Mouse (Mus musculus): ENCODE measurements at regions not wholly inside any gene's neighbourhood (a gene's known extent, or its start where the extent isn't known, plus 50 kb on each side); places are given as distances from the start of the nearest gene placed in this dataset.

DNA sequence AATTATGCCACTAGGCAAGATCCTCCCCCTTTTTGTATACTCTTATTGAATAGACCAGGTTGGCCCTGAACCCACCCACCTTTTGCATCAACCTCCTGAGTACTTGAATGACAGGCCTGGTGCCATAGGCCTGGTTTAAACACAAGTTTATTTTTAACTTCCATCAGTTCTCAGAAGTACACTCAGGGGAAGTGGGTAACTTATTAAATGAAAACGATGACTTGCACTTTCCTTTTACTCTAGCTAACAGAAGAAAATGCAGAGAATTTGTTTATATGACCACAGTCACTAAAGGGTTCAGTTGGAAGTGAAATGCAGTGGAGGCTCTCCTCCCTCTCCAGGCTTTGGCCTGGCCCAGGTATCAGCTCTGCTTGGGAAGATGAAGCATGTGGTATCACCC is 295.9 kb downstream of the Lrrc3b start:
- no peaks in the 10 kb centered on the region for H3K27me3 ChIP-seq (replicated peaks; ENCODE audit: insufficient read depth, low read length)
- ATAC-seq = no peak

GRCm38 (mm10) chr14:15148516-15148915 is 290.3 kb downstream of the Lrrc3b start:
- Histone ChIP-seq H3K36me3 (ENCODE audit: insufficient read depth, low read length) (no peaks in the 10 kb centered on the region), H3K4me1 (ENCODE audit: insufficient read depth, low read depth, low read length) (no peaks in the 10 kb centered on the region), H3K9ac (replicated peaks; ENCODE audit: low read depth) (no peak overlapping the region), H3K27ac (ENCODE audit: low read length) (no peak overlapping the region), H3K4me2 (replicated peaks; ENCODE audit: low read depth, low read length) (no peak overlapping the region), H3K27me3 (replicated peaks; ENCODE audit: insufficient read depth, low read length) (no peaks in the 10 kb centered on the region), H3K4me3 (ENCODE audit: low read depth, low read length) (no peak overlapping the region), H3K9me3 (ENCODE audit: low read length) (no peaks in the 10 kb centered on the region)
- ATAC-seq (no peak), DNase-seq (ENCODE audit: low spot score) (no peak)
- 90% methylated on average over 1 of the region's 1 CpGs for WGBS
- TF ChIP-seq CTCF (IDR thresholded peaks at IDR 0.05) (no peak), EP300 (IDR thresholded peaks at IDR 0.05) (no peak)

More for the DNA sequence above, 295.9 kb downstream of the Lrrc3b start:
- Histone ChIP-seq H3K36me3 (ENCODE audit: insufficient read depth, low read length) (no peaks in the 10 kb centered on the region), H3K4me1 (ENCODE audit: insufficient read depth, low read depth, low read length) (no peaks in the 10 kb centered on the region), H3K27ac (ENCODE audit: low read length) (no peak overlapping the region), H3K9ac (replicated peaks; ENCODE audit: low read depth) (no peak overlapping the region), H3K9me3 (ENCODE audit: low read length) (no peaks in the 10 kb centered on the region), H3K4me2 (replicated peaks; ENCODE audit: low read depth, low read length) (no peak overlapping the region), H3K4me3 (ENCODE audit: low read depth, low read length) (no peak overlapping the region)
- 56% methylated on average over 1 of the region's 1 CpGs for WGBS
- TF ChIP-seq CTCF (IDR thresholded peaks at IDR 0.05) (no peak), EP300 (IDR thresholded peaks at IDR 0.05) (no peak)
- no peak for DNase-seq (ENCODE audit: low spot score)

Data from lung, postnatal 0 days (tissue).